Mouse (Mus musculus): ENCODE measurements around the gene Thrap3.
"Not testable (repeated sequence)": the region's sequence is repeated elsewhere in the genome, so short reads cannot be mapped to it uniquely, and the experiment has no call there.

GRCm38 (mm10) chr4:126165092-126165491, 37.5 kb downstream of the Thrap3 start:
- not testable (repeated sequence) for TF ChIP-seq EP300 (optimal IDR thresholded peaks at IDR 0.05); CTCF (IDR thresholded peaks at IDR 0.05; ENCODE audit: low read depth)
